Mouse (Mus musculus) hindbrain, embryonic 16.5 days (tissue): ENCODE data around the gene Ccdc77. TPM values are rescaled to one million over a fixed set of nuclear protein-coding genes. Genes with fewer than 3 reads are reported as not detected.
A peak's percentile ranks its signal among the peaks of the same experiment; 100 is the strongest.

Experiments
- ATAC-seq: fragments of 200-750 bp; cut with Nextera tagmentation; 2 replicates; pipeline ENCODE4 v1.8.0; 2017; ENCODE audit warnings: moderate TSS enrichment, moderate library complexity
- H3K27ac ChIP-seq: fragments of 300-500 bp; sonication (generic); 2 replicates; pipeline ENCODE4 v1.5.1; 2014; ENCODE audit warnings: low read depth, mild to moderate bottlenecking, control low read depth, low read length, moderate library complexity
- H3K27me3 ChIP-seq: fragments of 300-500 bp; sonication (generic); replicated peaks from 2 replicates; pipeline ENCODE4 v1.6.1; 2014; ENCODE audit warnings: low read length; ENCODE audit not compliant: control insufficient read depth, insufficient read depth
- H3K36me3 ChIP-seq: fragments of 300-500 bp; sonication (generic); 2 replicates; pipeline ENCODE4 v1.6.1; 2014; ENCODE audit warnings: mild to moderate bottlenecking, low read length, moderate library complexity, mixed read lengths; ENCODE audit not compliant: control insufficient read depth, insufficient read depth
- H3K4me1 ChIP-seq: fragments of 300-500 bp; sonication (generic); 2 replicates; pipeline ENCODE4 v1.6.1; 2014; ENCODE audit warnings: low read depth, low read length; ENCODE audit not compliant: control insufficient read depth, insufficient read depth
- H3K4me2 ChIP-seq: fragments of 300-500 bp; sonication (generic); 2 replicates; pipeline ENCODE4 v1.6.1; 2014; ENCODE audit warnings: mild to moderate bottlenecking, low read length, control low read depth, moderate library complexity
- H3K4me3 ChIP-seq: fragments of 300-500 bp; sonication (generic); 2 replicates; pipeline ENCODE4 v1.5.1; 2014; ENCODE audit warnings: mild to moderate bottlenecking, low read length, control low read depth, moderate library complexity
- H3K9ac ChIP-seq: fragments of 300-500 bp; sonication (generic); 2 replicates; pipeline ENCODE4 v1.6.1; 2014; ENCODE audit warnings: low read depth, mild to moderate bottlenecking, control low read depth, low read length, moderate library complexity
- H3K9me3 ChIP-seq: fragments of 300-500 bp; sonication (generic); 2 replicates; pipeline ENCODE4 v1.6.1; 2014; ENCODE audit warnings: mild to moderate bottlenecking, low read length, moderate library complexity; ENCODE audit not compliant: control insufficient read depth
- WGBS: fragments of 180-500 bp; shearing (Covaris S2); extraction: QIAGEN DNeasy Blood & Tissue Kit; methylation state at CpG from one replicate; pipeline ENCODE4 v1.1.7; 2014; 5-methylcytosine and 5-hydroxymethylcytosine counted together
- polyA plus RNA-seq: library from polyadenylated mRNA; unstranded; fragments of >200 nt; fragmentation: Nextera tagmentation; extraction: Ambion mirVana; gene quantifications from 2 replicates; pipeline ENCODE4 v1.2.1, GENCODE M21; 2015

Ccdc77 gene
- polyA plus RNA-seq, 1 experiment from 2014 or later, result 11.7 TPM

GRCm38 (mm10) chr6:120320369-120320768 is 43.8 kb downstream of the Ccdc77 start:
- no peaks in the 10 kb centered on the region for H3K9me3 ChIP-seq
- no peak overlapping the region for H3K9ac ChIP-seq
- H3K4me1 ChIP-seq, result no peaks in the 10 kb centered on the region
- 69% methylated on average over 2 of the region's 2 CpGs for WGBS
- no peak for ATAC-seq
- H3K36me3 ChIP-seq, result no peaks in the 10 kb centered on the region
- H3K27me3 ChIP-seq, result no peaks in the 10 kb centered on the region
- H3K27ac ChIP-seq, result no peak overlapping the region
- H3K4me2 ChIP-seq, result no peak overlapping the region
- H3K4me3 ChIP-seq, result no peak overlapping the region

GRCm38 (mm10) chr6:120319129-120319528 is 45.0 kb downstream of the Ccdc77 start:
- no peak overlapping the region for H3K9ac ChIP-seq
- H3K27me3 ChIP-seq, result no peaks in the 10 kb centered on the region
- WGBS, result 87% methylated on average over 9 of the region's 9 CpGs
- H3K4me2 ChIP-seq, result no peak overlapping the region
- H3K27ac ChIP-seq, result no peak overlapping the region
- ATAC-seq, result no peak
- no peak overlapping the region for H3K4me3 ChIP-seq
- H3K4me1 ChIP-seq, result no peaks in the 10 kb centered on the region
- no peaks in the 10 kb centered on the region for H3K9me3 ChIP-seq
- H3K36me3 ChIP-seq, result no peaks in the 10 kb centered on the region

GRCm38 (mm10) chr6:120318303-120318940 is 45.8 kb downstream of the Ccdc77 start:
- H3K9ac ChIP-seq, result no peak overlapping the region
- no peak overlapping the region for H3K4me2 ChIP-seq
- H3K4me1 ChIP-seq, result no peaks in the 10 kb centered on the region
- H3K36me3 ChIP-seq, result no peaks in the 10 kb centered on the region
- H3K9me3 ChIP-seq, result no peaks in the 10 kb centered on the region
- H3K27me3 ChIP-seq, result no peaks in the 10 kb centered on the region
- no peak overlapping the region for H3K4me3 ChIP-seq
- no peak for ATAC-seq
- no peak overlapping the region for H3K27ac ChIP-seq
- 81% methylated on average over 11 of the region's 11 CpGs for whole genome bisulfite sequencing

GRCm38 (mm10) chr6:120312443-120312842 is 51.7 kb downstream of the Ccdc77 start:
- Histone ChIP-seq H3K4me2 (no peak overlapping the region), H3K27ac (no peak overlapping the region), H3K9me3 (no peaks in the 10 kb centered on the region), H3K9ac (no peak overlapping the region), H3K4me1 (no peaks in the 10 kb centered on the region), H3K36me3 (no peaks in the 10 kb centered on the region), H3K4me3 (no peak overlapping the region), H3K27me3 (no peaks in the 10 kb centered on the region)
- WGBS, result 84% methylated on average over 5 of the region's 5 CpGs
- no peak for ATAC-seq

- 64% methylated on average over 3 of the region's 3 CpGs for WGBS
- ATAC-seq, result no peak
- H3K4me2 ChIP-seq, result no peak overlapping the region
Observed at GRCm38 (mm10) chr6:120309787-120310186, 54.4 kb downstream of the Ccdc77 start.

GRCm38 (mm10) chr6:120309338-120309737 is 54.8 kb downstream of the Ccdc77 start:
- Histone ChIP-seq H3K27me3 (no peaks in the 10 kb centered on the region), H3K4me2 (no peak overlapping the region), H3K4me3 (no peak overlapping the region), H3K36me3 (no peaks in the 10 kb centered on the region), H3K9me3 (no peaks in the 10 kb centered on the region), H3K27ac (no peak overlapping the region), H3K4me1 (no peaks in the 10 kb centered on the region), H3K9ac (no peak overlapping the region)
- 67% methylated on average over 9 of the region's 9 CpGs for WGBS
- no peak for ATAC-seq

More at GRCm38 (mm10) chr6:120309787-120310186, 54.4 kb downstream of the Ccdc77 start:
- no peaks in the 10 kb centered on the region for H3K9me3 ChIP-seq
- no peaks in the 10 kb centered on the region for H3K4me1 ChIP-seq
- H3K9ac ChIP-seq, result no peak overlapping the region
- H3K27me3 ChIP-seq, result no peaks in the 10 kb centered on the region
- no peaks in the 10 kb centered on the region for H3K36me3 ChIP-seq
- no peak overlapping the region for H3K27ac ChIP-seq
- H3K4me3 ChIP-seq, result no peak overlapping the region

- ATAC-seq, result no peak
- no peak overlapping the region for H3K4me2 ChIP-seq
- WGBS, result 86% methylated on average over 3 of the region's 3 CpGs
Observed at GRCm38 (mm10) chr6:120306859-120307594, 57.1 kb downstream of the Ccdc77 start.

GRCm38 (mm10) chr6:120302755-120303316 is 61.3 kb downstream of the Ccdc77 start:
- WGBS, result 26% methylated on average over 16 of the region's 16 CpGs
- Histone ChIP-seq H3K9me3 (no peaks in the 10 kb centered on the region), H3K4me2 (peak overlapping the region; percentile 38), H3K36me3 (no peaks in the 10 kb centered on the region), H3K27ac (no peak overlapping the region), H3K4me1 (no peaks in the 10 kb centered on the region), H3K9ac (no peak overlapping the region), H3K27me3 (no peaks in the 10 kb centered on the region; the same call in 1 of the 2 replicates), H3K4me3 (no peak overlapping the region)
- no peak for ATAC-seq

More at GRCm38 (mm10) chr6:120306859-120307594, 57.1 kb downstream of the Ccdc77 start:
- H3K4me3 ChIP-seq, result no peak overlapping the region
- no peak overlapping the region for H3K27ac ChIP-seq
- no peaks in the 10 kb centered on the region for H3K9me3 ChIP-seq
- H3K4me1 ChIP-seq, result no peaks in the 10 kb centered on the region
- no peaks in the 10 kb centered on the region; the same call in 1 of the 2 replicates for H3K27me3 ChIP-seq
- H3K36me3 ChIP-seq, result no peaks in the 10 kb centered on the region
- H3K9ac ChIP-seq, result no peak overlapping the region

GRCm38 (mm10) chr6:120301137-120301536 is 63.0 kb downstream of the Ccdc77 start:
- H3K4me2 ChIP-seq, result no peak overlapping the region
- H3K27me3 ChIP-seq, result peaks cover 1% of the 10 kb centered on the region
- no peak; the same call in 1 of the 2 replicates for ATAC-seq
- no peak overlapping the region for H3K9ac ChIP-seq
- 25% methylated on average over 6 of the region's 6 CpGs for WGBS
- H3K27ac ChIP-seq, result no peak overlapping the region
- no peaks in the 10 kb centered on the region for H3K36me3 ChIP-seq
- no peak overlapping the region for H3K4me3 ChIP-seq
- no peaks in the 10 kb centered on the region for H3K9me3 ChIP-seq
- H3K4me1 ChIP-seq, result no peaks in the 10 kb centered on the region
